Mouse (Mus musculus): ENCODE measurements around the gene Olfml2a. TPM values are rescaled to one million over a fixed set of nuclear protein-coding genes. Genes with fewer than 3 reads are reported as not detected.
"Not testable (repeated sequence)": the region's sequence is repeated elsewhere in the genome, so short reads cannot be mapped to it uniquely, and the experiment has no call there.

Gene Olfml2a
- polyA plus RNA-seq, 1 experiment from 2014 or later: 5.6 TPM

DNA sequence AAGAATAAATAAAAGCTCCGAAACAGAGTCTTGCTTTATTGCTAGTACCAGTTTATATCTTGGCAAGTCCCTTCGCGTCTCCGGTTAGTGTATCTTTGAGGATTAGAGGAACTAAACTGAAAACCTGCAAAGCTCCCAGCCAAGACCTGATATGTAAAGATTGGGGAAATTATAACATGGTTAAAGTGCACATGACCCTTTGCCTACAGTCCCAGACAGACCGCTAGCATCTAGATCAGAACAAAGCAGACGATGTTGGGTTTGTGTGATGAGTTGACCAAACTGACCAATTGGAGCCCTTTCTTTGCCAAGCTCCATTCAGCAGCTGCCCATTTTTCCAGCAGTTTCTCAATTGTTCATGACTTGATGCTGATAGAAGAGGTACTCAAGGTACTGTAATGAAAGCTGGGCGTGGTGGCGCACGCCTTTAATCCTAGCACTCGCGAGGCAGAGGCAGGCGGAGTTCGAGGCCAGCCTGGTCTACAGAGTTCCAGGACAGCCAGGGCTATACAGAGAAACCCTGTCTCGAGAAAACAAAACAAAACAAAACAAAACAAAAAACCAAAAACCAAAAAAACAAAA lies 74.5 kb downstream of the Olfml2a start:
- 83% methylated on average over 14 of the region's 14 CpGs for WGBS
- H3K4me1 ChIP-seq: peaks cover 50% of the 10 kb centered on the region

DNA sequence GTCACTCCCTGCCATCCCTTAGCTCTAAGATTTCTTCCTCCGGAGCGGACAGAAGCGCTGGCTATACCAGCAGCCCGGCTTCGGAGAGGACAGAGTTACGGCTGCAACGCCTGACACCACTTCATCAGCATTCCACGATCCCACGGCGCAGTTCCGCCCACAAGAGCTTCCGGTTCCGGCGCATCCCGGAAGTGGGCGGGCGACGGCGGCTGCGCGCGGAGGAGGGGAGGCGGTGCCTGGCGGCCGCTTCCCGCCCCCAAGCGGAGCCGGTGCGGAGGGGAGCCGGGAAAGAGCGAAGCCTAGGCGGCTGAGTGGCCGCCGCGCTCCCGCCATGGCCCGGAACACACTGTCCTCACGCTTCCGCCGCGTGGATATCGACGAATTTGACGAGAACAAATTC lies 76.1 kb downstream of the Olfml2a start:
- Histone ChIP-seq H3K9me3 (no peaks in the 10 kb centered on the region), H3K4me3 (peak overlapping the region; percentile 85), H3K36me3 (peaks cover 12% of the 10 kb centered on the region), H3K27me3 (no peaks in the 10 kb centered on the region), H3K27ac (peak overlapping the region; percentile 93), H3K9ac (peak overlapping the region; percentile 89), H3K4me2 (peak overlapping the region; percentile 87), H3K4me1 (peaks cover 43% of the 10 kb centered on the region)
- peak; percentile 89 for ATAC-seq (ENCODE audit: borderline replicate concordance, extremely low read depth, low FRiP score, low TSS enrichment)
- WGBS: under 1% methylated on average over 44 of the region's 44 CpGs

More for the DNA sequence above, 74.5 kb downstream of the Olfml2a start:
- no peaks in the 10 kb centered on the region for H3K27me3 ChIP-seq
- H3K36me3 ChIP-seq: peaks cover 24% of the 10 kb centered on the region
- no peak overlapping the region for H3K27ac ChIP-seq
- H3K4me3 ChIP-seq: peak overlapping the region; percentile 90
- H3K4me2 ChIP-seq: peak overlapping the region; percentile 64
- no peak for ATAC-seq (ENCODE audit: borderline replicate concordance, extremely low read depth, low FRiP score, low TSS enrichment)
- H3K9me3 ChIP-seq: no peaks in the 10 kb centered on the region
- peak overlapping the region; percentile 71 for H3K9ac ChIP-seq

DNA sequence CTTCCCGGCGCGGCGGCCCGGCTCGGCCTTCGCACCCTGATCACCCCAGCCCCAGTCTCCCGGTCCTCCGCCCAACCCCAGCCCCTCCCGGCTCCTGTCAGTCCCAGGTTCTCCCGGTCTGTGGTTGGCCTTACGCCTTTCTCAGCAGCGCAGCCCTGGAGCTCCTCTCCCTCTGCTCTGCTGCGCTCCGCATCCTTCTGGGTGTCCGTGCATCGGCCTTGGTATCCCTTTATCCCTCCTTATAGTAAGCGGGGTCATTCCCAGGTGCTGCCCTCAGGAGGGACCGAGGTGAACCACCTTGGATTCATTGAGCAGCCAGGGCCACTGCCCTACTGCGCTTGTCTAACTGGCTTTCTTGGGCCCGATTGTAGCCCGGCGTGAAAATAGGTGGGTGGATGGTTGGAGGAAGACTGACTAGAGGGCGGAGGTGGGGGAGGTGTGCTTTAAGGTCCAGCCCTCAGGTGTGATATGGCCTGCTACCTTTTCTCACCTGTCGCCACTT lies 76.6 kb downstream of the Olfml2a start:
- H3K9ac ChIP-seq: peak overlapping the region; percentile 89
- no peaks in the 10 kb centered on the region for H3K9me3 ChIP-seq
- H3K4me1 ChIP-seq: peaks cover 38% of the 10 kb centered on the region

DNA sequence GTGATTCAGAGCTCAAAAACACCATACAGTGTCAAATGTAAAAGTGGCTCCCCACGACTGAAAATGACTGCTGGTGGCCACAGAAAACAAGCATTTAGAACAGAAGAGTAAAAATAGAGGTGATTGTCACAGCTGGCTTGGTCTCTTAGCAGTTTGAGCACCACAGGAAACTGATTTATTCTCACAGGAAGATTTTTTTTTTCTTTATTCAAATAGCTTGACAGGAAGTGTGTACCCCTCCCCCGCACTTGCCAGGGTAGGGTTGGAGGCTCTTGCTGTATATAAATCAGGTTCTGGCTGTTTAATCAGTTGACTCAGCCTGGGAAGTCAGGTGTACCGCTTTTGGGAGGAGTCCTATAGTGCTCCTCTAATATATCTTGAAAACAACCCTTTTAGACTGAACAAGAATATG lies 77.2 kb downstream of the Olfml2a start:
- Histone ChIP-seq H3K9ac (peak overlapping the region; percentile 89), H3K27ac (peak overlapping the region; percentile 93), H3K4me1 (peaks cover 32% of the 10 kb centered on the region), H3K4me2 (peak overlapping the region; percentile 87), H3K4me3 (peak overlapping the region; percentile 85), H3K9me3 (no peaks in the 10 kb centered on the region), H3K27me3 (no peaks in the 10 kb centered on the region), H3K36me3 (peaks cover 15% of the 10 kb centered on the region)
- ATAC-seq (ENCODE audit: borderline replicate concordance, extremely low read depth, low FRiP score, low TSS enrichment): no peak
- WGBS: 10% methylated on average over 3 of the region's 3 CpGs

More for the DNA sequence above, 76.6 kb downstream of the Olfml2a start:
- peak; percentile 56 for ATAC-seq (ENCODE audit: borderline replicate concordance, extremely low read depth, low FRiP score, low TSS enrichment)
- Histone ChIP-seq H3K27ac (peak overlapping the region; percentile 93), H3K4me2 (peak overlapping the region; percentile 87), H3K36me3 (peaks cover 12% of the 10 kb centered on the region), H3K4me3 (peak overlapping the region; percentile 85), H3K27me3 (no peaks in the 10 kb centered on the region)
- whole genome bisulfite sequencing: under 1% methylated on average over 25 of the region's 25 CpGs

DNA sequence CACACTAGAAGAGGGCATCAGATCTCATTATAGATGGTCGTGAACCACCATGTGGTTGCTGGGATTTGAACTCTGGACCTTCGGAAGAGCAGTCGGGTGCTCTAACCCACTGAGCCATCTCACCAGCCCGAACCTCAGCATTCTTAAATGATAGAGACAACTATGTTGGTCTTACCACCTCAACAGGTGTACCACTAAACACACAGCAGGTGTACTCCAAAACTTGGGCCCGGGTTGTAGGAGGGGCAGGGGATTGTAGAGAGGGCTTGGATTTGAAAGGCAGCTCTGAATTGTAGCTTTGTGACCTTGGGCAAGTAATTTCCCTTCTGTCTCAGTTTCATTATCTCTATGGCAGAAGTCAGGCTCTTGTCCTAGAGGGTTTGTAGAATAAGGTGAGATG lies 78.4 kb downstream of the Olfml2a start:
- not testable (repeated sequence) for H3K27me3 ChIP-seq; H3K27ac ChIP-seq; H3K4me3 ChIP-seq; H3K9me3 ChIP-seq; ATAC-seq (ENCODE audit: borderline replicate concordance, extremely low read depth, low FRiP score, low TSS enrichment); H3K9ac ChIP-seq; H3K4me2 ChIP-seq
- Histone ChIP-seq H3K36me3 (peaks cover 26% of the 10 kb centered on the region), H3K4me1 (peaks cover 30% of the 10 kb centered on the region)
- 86% methylated on average over 5 of the region's 5 CpGs for WGBS

DNA sequence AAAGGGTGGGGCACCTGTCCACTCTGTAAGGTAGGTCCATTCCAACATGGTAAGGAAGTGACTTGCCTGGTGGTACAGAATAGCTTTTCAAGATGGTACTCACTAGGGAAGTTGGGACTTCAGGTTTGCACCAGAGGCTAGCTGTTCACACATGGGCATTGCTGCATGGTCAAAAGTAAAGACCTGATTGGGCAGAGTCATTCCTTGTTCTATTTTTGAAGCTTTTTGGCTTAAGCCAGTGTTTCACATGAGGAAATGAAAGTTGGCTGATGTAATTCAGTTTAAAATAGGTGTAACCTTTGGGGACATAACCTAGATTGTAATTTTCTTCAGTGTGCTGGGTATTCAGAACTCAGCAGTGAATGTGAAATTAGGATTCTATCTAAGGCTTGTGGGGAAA lies 79.5 kb downstream of the Olfml2a start:
- no peak for ATAC-seq (ENCODE audit: borderline replicate concordance, extremely low read depth, low FRiP score, low TSS enrichment)
- peaks cover 23% of the 10 kb centered on the region for H3K4me1 ChIP-seq
- H3K36me3 ChIP-seq: peaks cover 37% of the 10 kb centered on the region
- H3K9ac ChIP-seq: no peak overlapping the region
- H3K9me3 ChIP-seq: no peaks in the 10 kb centered on the region
- no peak overlapping the region for H3K4me2 ChIP-seq
- H3K27ac ChIP-seq: no peak overlapping the region
- H3K27me3 ChIP-seq: no peaks in the 10 kb centered on the region
- no peak overlapping the region for H3K4me3 ChIP-seq

DNA sequence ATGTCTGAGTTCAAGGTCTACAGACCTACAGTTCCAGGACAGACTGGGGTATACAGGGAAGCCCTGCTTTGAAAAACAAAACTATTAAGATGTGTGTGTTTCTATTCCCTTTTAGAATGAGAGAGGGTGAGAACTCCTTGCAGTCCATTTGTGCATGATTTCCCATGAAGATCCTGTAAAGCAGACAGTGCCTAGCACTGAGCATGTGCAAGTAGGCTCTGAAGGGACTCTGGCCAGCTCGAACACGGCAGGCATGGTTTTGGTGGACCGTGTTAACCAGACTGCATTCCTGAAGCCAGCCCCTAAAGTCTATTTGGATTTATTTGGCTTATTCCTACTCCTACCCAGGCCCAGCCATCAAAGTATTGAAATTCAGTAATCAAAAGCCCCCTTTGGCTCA lies 80.2 kb downstream of the Olfml2a start:
- Histone ChIP-seq H3K9ac (no peak overlapping the region), H3K4me3 (no peak overlapping the region), H3K27me3 (no peaks in the 10 kb centered on the region), H3K27ac (no peak overlapping the region), H3K4me2 (no peak overlapping the region), H3K4me1 (peaks cover 16% of the 10 kb centered on the region), H3K9me3 (no peaks in the 10 kb centered on the region), H3K36me3 (peaks cover 43% of the 10 kb centered on the region)
- no peak for ATAC-seq (ENCODE audit: borderline replicate concordance, extremely low read depth, low FRiP score, low TSS enrichment)
- WGBS: 88% methylated on average over 3 of the region's 3 CpGs

DNA sequence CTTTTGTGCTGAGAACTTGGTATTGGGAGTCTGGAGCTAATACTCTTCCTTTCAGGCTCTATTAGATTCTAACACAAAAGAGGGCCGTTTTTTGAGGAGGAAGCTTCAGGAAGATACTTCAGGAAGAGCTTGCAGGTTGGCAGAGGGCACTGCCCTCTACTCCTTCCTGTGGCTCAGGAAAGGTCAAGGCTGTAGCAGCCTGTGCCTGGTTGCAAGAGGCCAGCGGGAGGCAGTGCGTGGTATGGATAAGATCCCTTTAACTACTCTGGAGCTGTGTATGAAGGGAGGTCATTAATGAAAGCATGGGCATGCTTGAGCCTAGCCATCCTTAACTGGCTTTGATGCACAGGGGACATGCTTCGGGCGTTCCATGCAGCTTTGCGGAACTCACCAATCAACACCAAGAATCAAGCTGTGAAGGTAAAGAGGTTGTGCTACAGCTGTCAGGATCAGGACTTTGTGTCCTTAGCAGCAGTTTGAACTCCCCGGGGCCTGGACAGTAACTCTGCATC lies 81.0 kb downstream of the Olfml2a start:
- Histone ChIP-seq H3K9me3 (no peaks in the 10 kb centered on the region), H3K36me3 (peaks cover 50% of the 10 kb centered on the region), H3K27ac (no peak overlapping the region), H3K4me3 (no peak overlapping the region), H3K4me1 (peaks cover 13% of the 10 kb centered on the region), H3K27me3 (no peaks in the 10 kb centered on the region), H3K4me2 (no peak overlapping the region), H3K9ac (no peak overlapping the region)
- WGBS: 87% methylated on average over 7 of the region's 7 CpGs
- ATAC-seq (ENCODE audit: borderline replicate concordance, extremely low read depth, low FRiP score, low TSS enrichment): no peak

Other genes with a start within 250 kb of the Olfml2a start
- 0.16 and 0.33 TPM in 2 replicates for gene Nr5a1, start 217.4 kb upstream of the Olfml2a start, polyA plus RNA-seq (2015; fragmentation: Nextera tagmentation; extraction: Ambion mirVana)
- 0.79 and 1.6 TPM in 2 replicates for gene Nr6a1, start 4.3 kb upstream of the Olfml2a start, polyA plus RNA-seq (2015; fragmentation: Nextera tagmentation; extraction: Ambion mirVana)
- gene Wdr38, start 65.5 kb downstream of the Olfml2a start, polyA plus RNA-seq (2015; fragmentation: Nextera tagmentation; extraction: Ambion mirVana): 1.4 and 2.1 TPM in 2 replicates
- gene Arpc5l, start 73.4 kb downstream of the Olfml2a start, polyA plus RNA-seq (2015; fragmentation: Nextera tagmentation; extraction: Ambion mirVana): 126 and 129 TPM in 2 replicates
- gene Rpl35, start 73.6 kb downstream of the Olfml2a start, polyA plus RNA-seq (2015; fragmentation: Nextera tagmentation; extraction: Ambion mirVana): 831 and 909 TPM in 2 replicates
- gene Golga1, start 133.6 kb downstream of the Olfml2a start, polyA plus RNA-seq (2015; fragmentation: Nextera tagmentation; extraction: Ambion mirVana): 24.9 TPM in 2 replicates

Measured in lung, embryonic 15.5 days (tissue).